Mouse (Mus musculus): ENCODE data around the gene Lin37. TPM values are rescaled to one million over a fixed set of nuclear protein-coding genes. Genes with fewer than 3 reads are reported as not detected.

Gene Lin37
- polyA plus RNA-seq, 1 experiment: 14.5 TPM

GRCm38 (mm10) chr7:30524487-30524886 lies 35.2 kb downstream of the Lin37 start:
- no peak for TF ChIP-seq TAL1 (IDR thresholded peaks at IDR 0.05; ENCODE audit: low read length)
- Histone ChIP-seq H3K4me1 (ENCODE audit: control insufficient read depth) (peaks cover 3% of the 10 kb centered on the region), H3K4me3 (replicated peaks) (no peak overlapping the region), H3K36me3 (ENCODE audit: control insufficient read depth) (peaks cover 66% of the 10 kb centered on the region), H3K9me3 (ENCODE audit: control insufficient read depth, low read length) (no peaks in the 10 kb centered on the region), H3K27me3 (ENCODE audit: control insufficient read depth) (no peaks in the 10 kb centered on the region)

- no peak overlapping the region for H3K4me3 ChIP-seq (replicated peaks)
- peaks cover 50% of the 10 kb centered on the region for H3K36me3 ChIP-seq (ENCODE audit: control insufficient read depth)
- H3K9me3 ChIP-seq (ENCODE audit: control insufficient read depth, low read length): no peaks in the 10 kb centered on the region
- TF ChIP-seq TAL1 (IDR thresholded peaks at IDR 0.05; ENCODE audit: low read length): no peak
- H3K4me1 ChIP-seq (ENCODE audit: control insufficient read depth): no peaks in the 10 kb centered on the region
- no peaks in the 10 kb centered on the region for H3K27me3 ChIP-seq (ENCODE audit: control insufficient read depth)
These were observed 36.8 kb downstream of the Lin37 start for GRCm38 (mm10) chr7:30522871-30523270.

GRCm38 (mm10) chr7:30520856-30521255 lies 38.8 kb downstream of the Lin37 start:
- H3K36me3 ChIP-seq (ENCODE audit: control insufficient read depth): peaks cover 30% of the 10 kb centered on the region
- H3K27me3 ChIP-seq (ENCODE audit: control insufficient read depth): no peaks in the 10 kb centered on the region
- no peaks in the 10 kb centered on the region for H3K9me3 ChIP-seq (ENCODE audit: control insufficient read depth, low read length)
- TF ChIP-seq GATA1 (IDR thresholded peaks at IDR 0.05; ENCODE audit: low read length): no peak
- TF ChIP-seq TAL1 (IDR thresholded peaks at IDR 0.05; ENCODE audit: low read length): no peak
- H3K4me1 ChIP-seq (ENCODE audit: control insufficient read depth): no peaks in the 10 kb centered on the region
- H3K4me3 ChIP-seq (replicated peaks): no peak overlapping the region

GRCm38 (mm10) chr7:30520396-30520795 lies 39.2 kb downstream of the Lin37 start:
- H3K36me3 ChIP-seq (ENCODE audit: control insufficient read depth): peaks cover 25% of the 10 kb centered on the region
- no peaks in the 10 kb centered on the region for H3K9me3 ChIP-seq (ENCODE audit: control insufficient read depth, low read length)
- H3K4me1 ChIP-seq (ENCODE audit: control insufficient read depth): no peaks in the 10 kb centered on the region
- no peaks in the 10 kb centered on the region for H3K27me3 ChIP-seq (ENCODE audit: control insufficient read depth)
- TF ChIP-seq TAL1 (IDR thresholded peaks at IDR 0.05; ENCODE audit: low read length) (no peak), GATA1 (IDR thresholded peaks at IDR 0.05; ENCODE audit: low read length) (no peak)
- H3K4me3 ChIP-seq (replicated peaks): no peak overlapping the region

- no peaks in the 10 kb centered on the region for H3K27me3 ChIP-seq (ENCODE audit: control insufficient read depth)
- H3K4me1 ChIP-seq (ENCODE audit: control insufficient read depth): no peaks in the 10 kb centered on the region
- H3K9me3 ChIP-seq (ENCODE audit: control insufficient read depth, low read length): no peaks in the 10 kb centered on the region
- H3K4me3 ChIP-seq (replicated peaks): no peak overlapping the region
- peaks cover 5% of the 10 kb centered on the region for H3K36me3 ChIP-seq (ENCODE audit: control insufficient read depth)
- TF ChIP-seq TAL1 (IDR thresholded peaks at IDR 0.05; ENCODE audit: low read length): no peak
- TF ChIP-seq GATA1 (IDR thresholded peaks at IDR 0.05; ENCODE audit: low read length): no peak
These were observed 41.3 kb downstream of the Lin37 start for GRCm38 (mm10) chr7:30518325-30518724.

- no peaks in the 10 kb centered on the region; the same call in 1 of the 2 replicates for H3K36me3 ChIP-seq (ENCODE audit: control insufficient read depth)
- 0 out of 2 replicates have a peak, but pooled peaks cover 2% of the 10 kb centered on the region for H3K27me3 ChIP-seq (ENCODE audit: control insufficient read depth)
- no peaks in the 10 kb centered on the region for H3K9me3 ChIP-seq (ENCODE audit: control insufficient read depth, low read length)
- H3K4me3 ChIP-seq (replicated peaks): no peak overlapping the region
- TF ChIP-seq TAL1 (IDR thresholded peaks at IDR 0.05; ENCODE audit: low read length): no peak
- TF ChIP-seq GATA1 (IDR thresholded peaks at IDR 0.05; ENCODE audit: low read length): no peak
- H3K4me1 ChIP-seq (ENCODE audit: control insufficient read depth): no peaks in the 10 kb centered on the region
These were observed 44.5 kb downstream of the Lin37 start for GRCm38 (mm10) chr7:30515003-30515760.

- no peaks in the 10 kb centered on the region for H3K4me1 ChIP-seq (ENCODE audit: control insufficient read depth)
- H3K4me3 ChIP-seq (replicated peaks): no peak overlapping the region
- no peak for TF ChIP-seq GATA1 (IDR thresholded peaks at IDR 0.05; ENCODE audit: low read length)
- TF ChIP-seq TAL1 (IDR thresholded peaks at IDR 0.05; ENCODE audit: low read length): no peak
These were observed 51.6 kb downstream of the Lin37 start for GRCm38 (mm10) chr7:30508061-30508460.

More at GRCm38 (mm10) chr7:30508061-30508460, 51.6 kb downstream of the Lin37 start:
- Histone ChIP-seq H3K27me3 (ENCODE audit: control insufficient read depth) (0 out of 2 replicates have a peak, but pooled peaks cover 2% of the 10 kb centered on the region), H3K9me3 (ENCODE audit: control insufficient read depth, low read length) (no peaks in the 10 kb centered on the region), H3K36me3 (ENCODE audit: control insufficient read depth) (no peaks in the 10 kb centered on the region; the same call in 1 of the 2 replicates)

Other genes with a start within 250 kb of the Lin37 start
- gene Syne4, start 245.0 kb downstream of the Lin37 start, polyA plus RNA-seq (2012): 0.04 and 0.13 TPM in 2 replicates
- not detected in 2 replicates for gene E130208F15Rik, start 238.1 kb downstream of the Lin37 start, polyA plus RNA-seq (2012)
- gene Sdhaf1, start 235.9 kb downstream of the Lin37 start, polyA plus RNA-seq (2012): 0.45 and 0.47 TPM in 2 replicates
- 0.05 TPM in 1 of 2 replicates, not detected in the other for gene Lrfn3, start 197.1 kb downstream of the Lin37 start, polyA plus RNA-seq (2012)
- gene Tyrobp, start 146.1 kb downstream of the Lin37 start, polyA plus RNA-seq (2012): 0.91 and 1.6 TPM in 2 replicates
- gene Hcst, start 140.0 kb downstream of the Lin37 start, polyA plus RNA-seq (2012): not detected in 2 replicates
- 0.23 and 0.30 TPM in 2 replicates for gene Nfkbid, start 138.1 kb downstream of the Lin37 start, polyA plus RNA-seq (2012)
- gene Aplp1, start 114.3 kb downstream of the Lin37 start, polyA plus RNA-seq (2012): 0.13 and 0.33 TPM in 2 replicates
- 0.02 and 0.05 TPM in 2 replicates for gene Kirrel2, start 102.1 kb downstream of the Lin37 start, polyA plus RNA-seq (2012)
- not detected in 2 replicates for gene Nphs1, start 101.5 kb downstream of the Lin37 start, polyA plus RNA-seq (2012)
- gene Prodh2, start 66.2 kb downstream of the Lin37 start, polyA plus RNA-seq (2012): 0.11 and 0.36 TPM in 2 replicates
- gene Arhgap33, start 24.8 kb downstream of the Lin37 start, polyA plus RNA-seq (2012): 11.7 and 13.0 TPM in 2 replicates
- 3.7 and 6.8 TPM in 2 replicates for gene Hspb6, start 7.7 kb downstream of the Lin37 start, polyA plus RNA-seq (2012)
- 1.9 and 2.3 TPM in 2 replicates for gene Proser3, start 7.5 kb downstream of the Lin37 start, polyA plus RNA-seq (2012)
- 5.6 and 7.7 TPM in 2 replicates for gene U2af1l4, start 3.5 kb upstream of the Lin37 start, polyA plus RNA-seq (2012)
- gene Gm49396, start 3.5 kb upstream of the Lin37 start, polyA plus RNA-seq (2012): 0.15 and 0.18 TPM in 2 replicates
- 8.0 and 8.9 TPM in 2 replicates for gene Psenen, start 3.8 kb upstream of the Lin37 start, polyA plus RNA-seq (2012)
- 0.61 and 1.5 TPM in 2 replicates for gene Igflr1, start 5.6 kb upstream of the Lin37 start, polyA plus RNA-seq (2012)
- 5.2 and 6.8 TPM in 2 replicates for gene Kmt2b, start 28.9 kb upstream of the Lin37 start, polyA plus RNA-seq (2012)
- 0.07 and 0.20 TPM in 2 replicates for gene Zbtb32, start 39.1 kb upstream of the Lin37 start, polyA plus RNA-seq (2012)
- gene Upk1a, start 53.0 kb upstream of the Lin37 start, polyA plus RNA-seq (2012): 0.10 and 0.14 TPM in 2 replicates
- gene Cox6b1, start 66.3 kb upstream of the Lin37 start, polyA plus RNA-seq (2012): 15.7 and 23.9 TPM in 2 replicates
- gene Etv2, start 76.0 kb upstream of the Lin37 start, polyA plus RNA-seq (2012): not detected in 2 replicates
- 22.7 and 23.2 TPM in 2 replicates for gene Rbm42, start 90.5 kb upstream of the Lin37 start, polyA plus RNA-seq (2012)
- gene Haus5, start 105.2 kb upstream of the Lin37 start, polyA plus RNA-seq (2012): 2.9 and 5.4 TPM in 2 replicates
- not detected in 2 replicates for gene Pmis2, start 111.8 kb upstream of the Lin37 start, polyA plus RNA-seq (2012)
- not detected in 2 replicates for gene 2200002J24Rik, start 139.1 kb upstream of the Lin37 start, polyA plus RNA-seq (2012)
- gene Atp4a, start 152.4 kb upstream of the Lin37 start, polyA plus RNA-seq (2012): not detected in 2 replicates
- 1.3 and 1.6 TPM in 2 replicates for gene Tmem147, start 169.7 kb upstream of the Lin37 start, polyA plus RNA-seq (2012)
- gene Gapdhs, start 183.8 kb upstream of the Lin37 start, polyA plus RNA-seq (2012): not detected in 2 replicates
- 0.15 TPM in 1 of 2 replicates, not detected in the other for gene Sbsn, start 191.6 kb upstream of the Lin37 start, polyA plus RNA-seq (2012)
- not detected in 2 replicates for gene Dmkn, start 203.9 kb upstream of the Lin37 start, polyA plus RNA-seq (2012)
- not detected in 2 replicates for gene Krtdap, start 228.1 kb upstream of the Lin37 start, polyA plus RNA-seq (2012)

Measured in erythroblast, embryonic 14.5 days (primary cell).